Mouse (Mus musculus) testis, adult 2 months (tissue): ENCODE measurements around the gene Elovl3. TPM values are rescaled to one million over a fixed set of nuclear protein-coding genes. Genes with fewer than 3 reads are reported as not detected.
"Not testable (repeated sequence)": the region's sequence is repeated elsewhere in the genome, so short reads cannot be mapped to it uniquely, and the experiment has no call there.

Source experiments
- H3K27ac ChIP-seq: fragments of 200-500 bp; 2 replicates; pipeline ENCODE4 v1.5.1; 2012; ENCODE audit warnings: low read depth, low read length; ENCODE audit not compliant: control insufficient read depth, insufficient read depth
- H3K27me3 ChIP-seq: fragments of 200-500 bp; 2 replicates; pipeline ENCODE4 v1.6.1; 2012; ENCODE audit warnings: mild to moderate bottlenecking, low read length, moderate library complexity; ENCODE audit not compliant: control insufficient read depth, insufficient read depth
- H3K36me3 ChIP-seq: fragments of 200-500 bp; 2 replicates; pipeline ENCODE4 v1.6.1; 2012; ENCODE audit warnings: mild to moderate bottlenecking, low read length; ENCODE audit not compliant: control insufficient read depth, insufficient read depth
- H3K4me1 ChIP-seq: fragments of 200-500 bp; 2 replicates; pipeline ENCODE4 v1.6.1; 2012; ENCODE audit warnings: low read length; ENCODE audit not compliant: control insufficient read depth, insufficient read depth
- H3K4me3 ChIP-seq: fragments of 200-500 bp; 2 replicates; pipeline ENCODE4 v1.5.1; 2012; ENCODE audit warnings: low read depth, mild to moderate bottlenecking, low read length, moderate library complexity, mixed read lengths; ENCODE audit not compliant: control insufficient read depth
- CTCF ChIP-seq: fragments of 200-500 bp; IDR thresholded peaks from 2 replicates; pipeline ENCODE4 v1.5.1; 2012; ENCODE audit warnings: low read depth, mild to moderate bottlenecking, inconsistent platforms, low read length, moderate library complexity; ENCODE audit not compliant: control insufficient read depth, insufficient read depth, insufficient replicate concordance
- POLR2A ChIP-seq: fragments of 200-500 bp; IDR thresholded peaks from 2 replicates; pipeline ENCODE4 v1.6.1; 2012; ENCODE audit warnings: low read depth, mild to moderate bottlenecking, inconsistent platforms, low read length, moderate library complexity; ENCODE audit not compliant: control insufficient read depth
- polyA plus RNA-seq: library from polyadenylated mRNA; depleted of rRNA; stranded (reverse); fragments of >200 nt; gene quantifications from 2 replicates; pipeline ENCODE4 v1.2.3, GENCODE M21; 2012

The Elovl3 gene
- polyA plus RNA-seq, 1 experiment = 0.49 TPM

- Histone ChIP-seq H3K36me3 (no peaks in the 10 kb centered on the region), H3K4me3 (no peak overlapping the region), H3K27ac (no peak overlapping the region), H3K27me3 (no peaks in the 10 kb centered on the region), H3K4me1 (no peaks in the 10 kb centered on the region; the same call in 1 of the 2 replicates)
- TF ChIP-seq POLR2A (no peak), CTCF (no peak)
These were observed 10.8 kb upstream of the Elovl3 start for GRCm38 (mm10) chr19:46120872-46121271.

- no peak overlapping the region for H3K27ac ChIP-seq
- H3K4me3 ChIP-seq = no peak overlapping the region
- H3K36me3 ChIP-seq = no peaks in the 10 kb centered on the region
- H3K27me3 ChIP-seq = no peaks in the 10 kb centered on the region
- TF ChIP-seq POLR2A = no peak
- TF ChIP-seq CTCF = no peak
- H3K4me1 ChIP-seq = no peaks in the 10 kb centered on the region; the same call in 1 of the 2 replicates
These were observed 7.8 kb upstream of the Elovl3 start for GRCm38 (mm10) chr19:46123876-46124275.

GRCm38 (mm10) chr19:46124651-46125050 lies 7.0 kb upstream of the Elovl3 start:
- Histone ChIP-seq H3K27me3 (no peaks in the 10 kb centered on the region), H3K27ac (no peak overlapping the region)
- TF ChIP-seq POLR2A = no peak
- TF ChIP-seq CTCF = no peak

GRCm38 (mm10) chr19:46126301-46126700 lies 5.4 kb upstream of the Elovl3 start:
- no peak for TF ChIP-seq CTCF
- TF ChIP-seq POLR2A = no peak
- Histone ChIP-seq H3K36me3 (no peaks in the 10 kb centered on the region), H3K27ac (no peak overlapping the region), H3K4me3 (no peak overlapping the region), H3K4me1 (peaks cover 2% of the 10 kb centered on the region; the same call in 1 of the 2 replicates), H3K27me3 (no peaks in the 10 kb centered on the region; the same call in 1 of the 2 replicates)

More at GRCm38 (mm10) chr19:46124651-46125050, 7.0 kb upstream of the Elovl3 start:
- Histone ChIP-seq H3K36me3 (no peaks in the 10 kb centered on the region), H3K4me3 (no peak overlapping the region), H3K4me1 (no peaks in the 10 kb centered on the region; the same call in 1 of the 2 replicates)

- not testable (repeated sequence) for H3K27me3 ChIP-seq, H3K4me1 ChIP-seq, H3K4me3 ChIP-seq, H3K36me3 ChIP-seq, H3K27ac ChIP-seq
These were observed 2.0 kb upstream of the Elovl3 start for GRCm38 (mm10) chr19:46129737-46130136.

GRCm38 (mm10) chr19:46131283-46131682 lies 414 bp upstream of the Elovl3 start:
- TF ChIP-seq CTCF (no peak), POLR2A (no peak)
- no peaks in the 10 kb centered on the region; the same call in none of the 2 replicates for H3K27me3 ChIP-seq
- H3K36me3 ChIP-seq = no peaks in the 10 kb centered on the region
- H3K27ac ChIP-seq = no peak overlapping the region
- peaks cover 14% of the 10 kb centered on the region for H3K4me1 ChIP-seq
- no peak overlapping the region for H3K4me3 ChIP-seq

GRCm38 (mm10) chr19:46132577-46132976 lies 880 bp downstream of the Elovl3 start:
- Histone ChIP-seq H3K27me3 (no peaks in the 10 kb centered on the region; the same call in none of the 2 replicates), H3K4me3 (no peak overlapping the region), H3K4me1 (peaks cover 22% of the 10 kb centered on the region), H3K27ac (no peak overlapping the region), H3K36me3 (no peaks in the 10 kb centered on the region)
- TF ChIP-seq CTCF = no peak
- no peak for TF ChIP-seq POLR2A

GRCm38 (mm10) chr19:46135297-46135696 lies 3.6 kb downstream of the Elovl3 start:
- no peak overlapping the region for H3K27ac ChIP-seq
- TF ChIP-seq POLR2A (no peak), CTCF (peak; percentile 96)
- peaks cover 22% of the 10 kb centered on the region for H3K4me1 ChIP-seq
- no peaks in the 10 kb centered on the region; the same call in none of the 2 replicates for H3K27me3 ChIP-seq
- H3K4me3 ChIP-seq = peak overlapping the region; percentile 45
- no peaks in the 10 kb centered on the region for H3K36me3 ChIP-seq
